Mouse (Mus musculus) lung, postnatal 14 days (tissue): Measurements from ENCODE around the gene Olfr924.
"Not testable (repeated sequence)": the region's sequence is repeated elsewhere in the genome, so short reads cannot be mapped to it uniquely, and the experiment has no call there.

Source experiments
- DNase-seq: peaks from one replicate; pipeline ENCODE4 v3.0.0; 2021

Olfr924 gene

DNA sequence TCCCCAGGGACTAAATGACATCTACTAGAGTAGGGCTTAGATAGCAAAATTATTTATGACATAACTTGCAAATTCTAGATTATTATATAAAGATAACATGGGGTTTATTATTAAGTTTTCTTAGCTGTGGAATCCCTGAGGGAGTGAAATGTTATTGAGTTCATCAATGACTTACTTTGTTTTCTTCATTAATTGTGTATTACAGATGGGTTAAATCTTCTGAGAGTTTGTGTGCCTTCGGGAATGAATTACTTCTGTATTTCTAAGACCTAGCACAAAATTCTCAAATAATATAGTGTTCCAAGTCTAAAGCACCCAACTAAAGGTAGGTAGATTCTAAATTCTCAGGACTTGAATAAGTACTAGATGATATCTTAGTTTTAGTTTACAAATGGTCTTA is at the start of gene Olfr924:
TSS of gene Olfr924 (plus strand) at position 301 of the 400 bp plus-strand sequence.
- DNase-seq = no peak

DNA sequence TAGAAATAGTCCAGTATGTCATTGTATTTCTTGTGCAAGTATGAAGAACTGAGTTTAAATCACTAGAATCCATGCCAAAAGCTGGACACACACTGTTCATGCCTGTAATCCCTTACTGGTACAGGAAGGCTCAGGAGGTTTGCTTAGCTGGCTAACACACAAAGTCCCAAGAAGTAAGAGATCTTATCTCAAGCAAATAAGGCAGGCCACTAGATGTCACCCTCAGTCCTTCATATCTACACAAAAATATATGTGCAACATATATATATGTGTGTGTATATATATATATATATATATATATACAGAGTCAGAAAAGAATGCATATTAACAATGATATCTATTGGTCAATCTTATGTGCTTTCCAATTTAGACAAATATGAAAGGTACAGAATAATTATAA is 38.6 kb upstream of the Olfr924 start:
- no peak for DNase-seq

GRCm38 (mm10) chr9:38814314-38814713 is 29.9 kb upstream of the Olfr924 start, which contains the start of gene Olfr922:
Olfr922 (plus strand) TSS chr9:38814614.
- no peak for DNase-seq

GRCm38 (mm10) chr9:38815458-38815986 is 28.7 kb upstream of the Olfr924 start:
- no peak for DNase-seq

- no peak for DNase-seq
Observed at GRCm38 (mm10) chr9:38826245-38826644, 18.0 kb upstream of the Olfr924 start, which contains the start of gene Olfr923. Olfr923 (plus strand) TSS chr9:38826545.

DNA sequence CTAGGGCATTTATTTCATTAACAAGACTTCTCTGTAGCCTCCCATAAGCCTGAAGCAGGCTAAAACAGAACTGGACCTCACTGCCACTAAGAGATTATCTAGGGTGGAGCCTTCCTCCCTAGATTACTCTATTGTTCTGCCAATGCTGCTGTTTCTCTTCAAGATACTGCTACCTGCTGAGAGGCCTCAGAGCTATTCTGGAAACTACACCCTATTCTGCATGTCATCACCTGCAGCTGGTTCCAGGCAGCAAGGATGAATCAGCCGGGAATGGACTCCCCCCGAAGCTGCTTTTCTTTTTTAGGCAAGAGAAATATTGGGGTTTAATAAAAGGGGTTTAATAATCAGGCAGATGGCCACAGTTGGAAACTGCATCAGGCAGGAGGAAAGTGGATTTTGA is 11.2 kb upstream of the Olfr924 start:
- DNase-seq = no peak

GRCm38 (mm10) chr9:38854760-38855159 is 10.5 kb downstream of the Olfr924 start, which contains the start of gene Olfr26:
Olfr26 (plus strand) TSS chr9:38855060.
- no peak for DNase-seq

GRCm38 (mm10) chr9:38874880-38875279 is 30.6 kb downstream of the Olfr924 start:
- DNase-seq = not testable (repeated sequence)

- DNase-seq = no peak
Observed at GRCm38 (mm10) chr9:38876826-38877225, 32.6 kb downstream of the Olfr924 start, which contains the start of gene Olfr926. Olfr926 (plus strand) TSS chr9:38877126.
